Comparison of ENCODE assay signal across 8 mouse cellular contexts in genomic region chr16:42745943-42746675, GRCm38 (mm10).
DNase-seq lines count a peak whose midpoint lies in the region; ATAC-seq lines count a peak whose summit lies in the region.

No protein-coding gene starts in this region.

- no peak overlapping the region for H3K9ac ChIP-seq in kidney, embryonic 14.5 days (ENCODE audit: low read depth, low read length)
- no peak overlapping the region for H3K9ac ChIP-seq in forebrain, embryonic 15.5 days (replicated peaks)

- H3K4me1 ChIP-seq in kidney, embryonic 14.5 days (ENCODE audit: control insufficient read depth, insufficient read depth, low read length) = no peaks in the 10 kb centered on the region
- peaks cover 2% of the 10 kb centered on the region; the same call in 1 of the 2 replicates for H3K4me1 ChIP-seq in forebrain, embryonic 15.5 days

- WGBS in kidney, embryonic 14.5 days = 47% methylated on average over 11 of the region's 11 CpGs
- WGBS in forebrain, embryonic 15.5 days = 46% methylated on average over 11 of the region's 11 CpGs

- H3K4me2 ChIP-seq in kidney, embryonic 14.5 days (replicated peaks; ENCODE audit: low read depth, low read length) = no peak overlapping the region
- H3K4me2 ChIP-seq in forebrain, embryonic 15.5 days (replicated peaks) = no peak overlapping the region

- ATAC-seq in kidney, embryonic 14.5 days (ENCODE audit: low FRiP score, low TSS enrichment) = 0 out of 2 replicates have a peak, but pooled peaks have one; percentile 35
- ATAC-seq in forebrain, embryonic 15.5 days (replicated peaks) = peak; percentile 81
- ATAC-seq in erythroid progenitor cell, adult 5-6 weeks (replicated peaks; ENCODE audit: low FRiP score, poor library complexity, severe bottlenecking) = no peak

- no peak overlapping the region for H3K4me3 ChIP-seq in kidney, embryonic 14.5 days (ENCODE audit: low read length)
- no peak overlapping the region for H3K4me3 ChIP-seq in forebrain, embryonic 15.5 days

- intact Hi-C loops in left cerebral cortex, postnatal 14 days (cut with DNase I) = loop anchor here (10.0 kb wide), 1 partner anchor 131 kb away; no protein-coding TSS in a partner anchor

- H3K9me3 ChIP-seq in kidney, embryonic 14.5 days (ENCODE audit: control insufficient read depth, low read length) = no peaks in the 10 kb centered on the region
- no peaks in the 10 kb centered on the region for H3K9me3 ChIP-seq in forebrain, embryonic 15.5 days

- no peaks in the 10 kb centered on the region for H3K27me3 ChIP-seq in kidney, embryonic 14.5 days (ENCODE audit: control insufficient read depth, insufficient read depth, low read length)
- H3K27me3 ChIP-seq in forebrain, embryonic 15.5 days = no peaks in the 10 kb centered on the region

- no peak for DNase-seq in kidney, adult 8-10 months
- DNase-seq in adrenal gland, adult 8-10 months = peak; percentile 8
- peak; percentile 30 to 50 for DNase-seq in left cerebral cortex, postnatal 14 days (ENCODE audit: low spot score in 2 of 2)
- no peak for DNase-seq in cerebellum, adult 9-10 months
- no peak for DNase-seq in thymus, postnatal 0 days (ENCODE audit: low spot score)

- H3K36me3 ChIP-seq in kidney, embryonic 14.5 days (ENCODE audit: control insufficient read depth, insufficient read depth, low read length) = no peaks in the 10 kb centered on the region
- no peaks in the 10 kb centered on the region for H3K36me3 ChIP-seq in forebrain, embryonic 15.5 days

- no peak overlapping the region for H3K27ac ChIP-seq in kidney, embryonic 14.5 days (ENCODE audit: low read depth, low read length)
- peak overlapping the region; percentile 65 for H3K27ac ChIP-seq in forebrain, embryonic 15.5 days (replicated peaks)

Comparison
In these comparisons a context has a peak if more than half of its experiments do, and no peak if none do; other contexts are left out.
1. DNase-seq: peak in adrenal gland, adult 8-10 months (single experiment) and left cerebral cortex, postnatal 14 days (2 of 2); none in kidney, adult 8-10 months (0 of 2), cerebellum, adult 9-10 months (single experiment) and thymus, postnatal 0 days (single experiment).